Mouse (Mus musculus): ENCODE data around the gene Rims1.

Gene Rims1

GRCm38 (mm10) chr1:22245748-22246147 is 560.0 kb downstream of the Rims1 start:
- no peak for DNase-seq (ENCODE audit: low spot score)
